Mouse (Mus musculus): ENCODE results near the gene Nanp. TPM values are rescaled to one million over a fixed set of nuclear protein-coding genes. Genes with fewer than 3 reads are reported as not detected.
A peak's percentile ranks its signal among the peaks of the same experiment; 100 is the strongest.

Gene Nanp
- total RNA-seq (2022), result 10 to 100 TPM; 23.4 to 27.2 (median 26.3) TPM

GRCm38 (mm10) chr2:151039232-151039695 lies at the start of gene Nanp, which contains the start of gene Ninl:
Nanp (minus strand) TSS chr2:151039398.
Ninl (minus strand) TSS chr2:151039382.
- DNase-seq (ENCODE audit: low spot score in 2 of 2), result peak; percentile 82 to 93

GRCm38 (mm10) chr2:151056637-151057036 lies 17.4 kb upstream of the Nanp start:
- no peak for DNase-seq (ENCODE audit: low spot score in 2 of 2)

- DNase-seq (ENCODE audit: low spot score in 2 of 2), result no peak
These were observed 1.2 kb upstream of the Nanp start for GRCm38 (mm10) chr2:151040411-151040810.

GRCm38 (mm10) chr2:151039726-151040125 lies 528 bp upstream of the Nanp start:
- DNase-seq (ENCODE audit: low spot score in 2 of 2), result no peak

GRCm38 (mm10) chr2:151038811-151039222 lies 381 bp downstream of the Nanp start:
- DNase-seq (ENCODE audit: low spot score in 2 of 2), result no peak

- no peak for DNase-seq (ENCODE audit: low spot score in 2 of 2)
These were observed 1.2 kb downstream of the Nanp start for GRCm38 (mm10) chr2:151037876-151038552.

GRCm38 (mm10) chr2:151037292-151037691 lies 1.9 kb downstream of the Nanp start:
- DNase-seq (ENCODE audit: low spot score in 2 of 2), result no peak

- DNase-seq (ENCODE audit: low spot score in 2 of 2), result no peak
These were observed 2.5 kb downstream of the Nanp start for GRCm38 (mm10) chr2:151036721-151037120.

GRCm38 (mm10) chr2:151034435-151034834 lies 4.8 kb downstream of the Nanp start:
- DNase-seq (ENCODE audit: low spot score in 2 of 2), result no peak

- DNase-seq (ENCODE audit: low spot score in 2 of 2), result no peak
These were observed 18.0 kb downstream of the Nanp start for GRCm38 (mm10) chr2:151021158-151021557.

GRCm38 (mm10) chr2:151015316-151015715 lies 23.9 kb downstream of the Nanp start:
- DNase-seq (ENCODE audit: low spot score in 2 of 2), result no peak

GRCm38 (mm10) chr2:151011273-151011672 lies 27.9 kb downstream of the Nanp start:
- no peak for DNase-seq (ENCODE audit: low spot score in 2 of 2)

GRCm38 (mm10) chr2:151009515-151010085 lies 29.6 kb downstream of the Nanp start:
- DNase-seq (ENCODE audit: low spot score in 2 of 2), result no peak

GRCm38 (mm10) chr2:151008939-151009509 lies 30.2 kb downstream of the Nanp start:
- peak; percentile 60 to 61 for DNase-seq (ENCODE audit: low spot score in 2 of 2)

GRCm38 (mm10) chr2:151008517-151008932 lies 30.7 kb downstream of the Nanp start:
- DNase-seq (ENCODE audit: low spot score in 2 of 2), result no peak

GRCm38 (mm10) chr2:151008006-151008405 lies 31.2 kb downstream of the Nanp start:
- no peak for DNase-seq (ENCODE audit: low spot score in 2 of 2)

- DNase-seq (ENCODE audit: low spot score in 2 of 2), result no peak
These were observed 32.8 kb downstream of the Nanp start for GRCm38 (mm10) chr2:151006281-151006945.

GRCm38 (mm10) chr2:151004390-151004789 lies 34.8 kb downstream of the Nanp start:
- DNase-seq (ENCODE audit: low spot score in 2 of 2), result no peak

- no peak for DNase-seq (ENCODE audit: low spot score in 2 of 2)
These were observed 35.4 kb downstream of the Nanp start for GRCm38 (mm10) chr2:151003796-151004195.

- DNase-seq (ENCODE audit: low spot score in 2 of 2), result no peak
These were observed 37.5 kb downstream of the Nanp start for GRCm38 (mm10) chr2:151001619-151002175.

- DNase-seq (ENCODE audit: low spot score in 2 of 2), result peak in 1 of 2 experiments; percentile 43
These were observed 38.6 kb downstream of the Nanp start for GRCm38 (mm10) chr2:151000402-151001178.
